Mouse (Mus musculus) common myeloid progenitor, adult 5-6 weeks (primary cell): ENCODE results near the gene Dscam. TPM values are rescaled to one million over a fixed set of nuclear protein-coding genes. Genes with fewer than 3 reads are reported as not detected.

Source experiments
- ATAC-seq: replicated peaks from 2 replicates; pipeline ENCODE4 v1.8.0; 2016; ENCODE audit warnings: low read depth, mild to moderate bottlenecking, moderate TSS enrichment, inconsistent platforms; ENCODE audit not compliant: poor library complexity, severe bottlenecking
- total RNA-seq: library from RNA; stranded (forward); fragments of 200-1000, 187-1606 nt; gene quantifications from 2 replicates; pipeline ENCODE4 v1.2.3, GENCODE M21; 2017

Gene Dscam
- total RNA-seq, 1 experiment from 2014 or later = 0.41 TPM

DNA sequence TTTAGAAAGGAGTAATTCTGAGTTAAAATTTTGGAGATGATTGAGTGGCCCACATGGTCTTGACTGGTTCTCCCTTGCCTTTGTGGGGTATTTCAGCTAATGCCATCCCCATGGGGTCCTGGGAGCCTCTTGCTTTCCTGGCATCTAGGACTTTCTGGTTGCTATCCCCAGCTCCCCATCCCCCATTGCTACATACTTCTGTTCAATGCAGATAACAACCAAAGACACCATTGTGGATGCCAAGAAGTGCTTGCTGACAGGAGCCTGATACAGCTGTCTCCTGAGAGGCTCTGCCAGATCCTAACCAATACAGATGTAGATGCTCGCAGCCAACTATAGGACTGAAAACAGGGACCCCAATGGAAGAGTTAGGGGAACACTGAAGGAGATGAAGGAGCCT lies 429.2 kb downstream of the Dscam start:
- ATAC-seq = no peak; the same call in 1 of the 2 replicates

DNA sequence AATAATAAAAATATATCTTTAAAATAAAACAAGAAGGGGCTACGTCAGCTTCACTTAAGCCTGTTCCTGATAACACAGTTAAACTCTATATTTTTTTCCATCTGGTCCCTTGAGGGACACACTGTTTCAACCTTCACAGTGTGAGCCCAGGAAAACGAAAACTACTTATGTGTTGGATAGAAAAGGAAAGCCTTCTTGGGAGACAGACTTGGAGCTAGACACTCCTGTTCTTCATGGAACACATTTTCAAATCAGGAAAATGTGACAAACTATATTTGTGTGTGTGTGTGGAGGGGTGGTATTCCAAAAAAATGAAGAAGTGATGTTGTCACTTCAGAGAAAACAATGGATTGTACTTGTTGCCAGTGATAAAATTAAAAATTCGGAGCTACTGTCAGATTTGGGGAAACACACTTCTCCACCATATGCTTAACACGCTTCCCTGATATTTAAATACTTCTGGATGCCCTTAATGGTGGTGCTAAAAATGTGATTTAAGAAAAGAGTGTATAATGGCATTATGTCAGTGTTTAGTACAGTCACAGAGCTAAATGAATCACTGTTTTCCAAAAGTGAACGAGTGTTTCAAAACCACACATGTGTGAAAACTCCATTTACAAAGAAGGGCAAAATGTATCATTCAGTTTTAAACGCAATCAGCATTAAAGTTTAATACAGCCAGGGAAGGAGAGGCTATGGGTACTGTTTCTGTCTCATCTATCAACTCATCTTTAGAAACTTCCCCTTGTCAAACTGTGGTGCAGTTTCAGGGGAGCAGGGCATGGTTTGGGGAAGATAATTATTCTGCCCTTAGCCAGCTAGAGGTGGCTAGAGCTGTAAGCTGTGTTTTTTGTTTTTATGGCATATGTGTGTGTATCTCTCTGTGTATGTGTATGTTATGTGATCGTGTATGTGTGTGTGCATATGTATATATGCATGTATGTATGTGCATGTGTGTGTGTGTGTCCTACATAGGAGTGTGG lies 430.2 kb downstream of the Dscam start:
- ATAC-seq = peak; percentile 74

DNA sequence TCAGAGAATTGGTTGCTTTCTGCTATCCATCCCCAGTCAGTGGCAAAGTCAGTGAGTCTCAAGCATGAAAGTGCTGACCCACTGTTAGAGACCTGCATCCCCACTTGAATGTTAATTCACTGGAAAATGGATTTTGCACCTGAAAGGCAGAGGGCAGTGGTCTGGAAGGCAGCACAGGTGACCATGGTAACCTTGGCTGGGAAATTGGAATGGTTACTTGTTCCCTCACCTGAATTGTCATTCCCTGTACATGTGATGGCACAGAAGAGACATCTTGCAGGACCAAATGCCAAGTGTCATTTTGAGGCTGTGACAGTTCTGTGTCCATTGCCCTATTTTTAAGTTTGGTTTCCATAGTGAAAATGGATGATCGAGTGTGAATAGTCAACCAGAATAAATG lies 434.1 kb downstream of the Dscam start:
- no peak for ATAC-seq

DNA sequence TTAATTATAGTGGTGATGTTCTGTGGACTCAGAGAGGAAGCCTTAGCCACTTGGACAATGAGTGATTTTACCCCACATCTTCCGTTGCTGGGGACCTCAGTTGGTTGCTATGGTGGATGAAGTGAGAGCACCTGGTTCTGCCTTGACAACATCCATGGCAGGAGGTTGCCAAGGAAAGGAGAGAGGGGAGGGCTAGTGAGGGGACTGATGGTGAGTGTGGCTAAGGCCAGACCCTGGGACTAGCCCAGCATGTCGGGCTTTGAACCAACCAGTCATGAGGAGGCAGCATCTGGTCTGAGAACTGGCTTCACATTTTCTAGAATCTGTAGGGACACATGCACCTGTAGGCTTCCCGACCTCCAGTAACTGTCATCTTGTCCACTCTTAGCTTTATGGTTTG lies 439.7 kb downstream of the Dscam start:
- no peak for ATAC-seq

DNA sequence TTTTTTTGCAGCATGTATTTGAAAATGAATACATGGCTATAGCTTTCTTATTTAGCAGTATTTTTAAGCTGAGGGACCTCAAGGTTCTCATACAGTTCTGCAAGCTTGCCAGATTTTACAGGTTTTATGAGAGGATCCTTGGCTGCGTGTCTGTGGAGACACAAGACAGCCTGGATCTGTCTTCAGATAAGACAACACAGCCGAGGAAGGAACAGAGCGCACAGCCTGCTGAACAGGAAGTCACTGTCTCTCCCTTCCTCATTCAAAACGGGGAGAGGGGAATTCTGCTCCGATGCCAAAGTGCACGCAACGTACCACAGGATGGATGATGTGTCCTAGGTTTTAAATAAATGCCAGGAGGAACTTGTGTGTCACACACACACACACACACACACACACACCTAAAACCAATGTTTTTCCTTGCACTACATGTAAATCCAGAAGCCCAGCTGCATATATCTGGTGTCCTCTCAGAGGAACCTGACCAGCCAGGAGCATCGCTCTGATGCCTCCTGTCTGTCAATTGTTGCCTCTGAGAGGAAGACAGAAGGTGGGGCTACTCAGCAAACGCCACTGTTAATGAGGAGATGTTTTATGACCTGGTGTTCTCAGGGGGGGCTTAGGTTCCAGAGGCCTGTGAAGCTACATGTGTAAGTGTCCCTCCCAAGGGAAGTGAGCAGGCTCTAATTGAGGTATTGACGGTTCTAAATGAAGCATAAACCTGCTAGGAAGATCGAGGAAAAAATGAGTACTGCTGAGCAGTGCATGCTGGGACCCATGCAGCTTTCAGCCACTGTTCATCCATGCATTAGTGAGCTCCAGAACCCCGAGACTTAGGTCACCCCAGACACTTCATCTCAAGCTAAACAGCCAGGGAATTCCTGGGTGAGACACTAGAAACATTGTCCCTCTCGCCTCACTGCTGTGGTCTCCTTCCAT lies 442.4 kb downstream of the Dscam start:
- no peak for ATAC-seq

DNA sequence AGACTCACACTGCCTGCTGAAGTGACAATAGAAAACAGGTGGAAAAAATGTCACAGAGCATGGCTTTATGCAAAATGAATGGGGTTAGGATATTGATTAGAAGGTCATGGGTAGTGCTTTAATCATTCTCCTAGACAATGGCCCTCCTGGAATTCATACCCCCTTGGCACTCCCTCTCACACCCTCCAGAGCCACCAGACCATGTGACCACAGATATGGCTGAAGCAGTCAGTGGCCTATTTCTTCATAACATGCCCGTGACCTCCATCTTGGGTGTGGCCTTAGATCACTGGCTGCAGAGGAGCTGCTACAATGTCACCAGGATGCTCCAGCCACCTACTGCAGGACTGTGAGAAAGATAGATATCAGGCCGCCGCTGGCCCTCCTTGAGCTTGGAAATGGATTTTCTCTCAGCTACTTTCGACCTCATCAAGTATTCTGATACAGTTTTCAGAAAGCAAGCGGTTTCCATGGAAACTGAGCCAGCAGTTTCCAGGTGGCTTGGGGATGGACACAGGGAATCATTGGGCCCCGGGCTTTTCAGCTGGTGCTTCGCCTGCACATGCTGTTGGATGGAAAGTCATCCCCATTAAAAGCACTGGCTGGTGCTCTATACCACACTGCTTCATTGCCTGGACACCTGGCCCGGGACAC lies 445.4 kb downstream of the Dscam start:
- ATAC-seq = no peak

DNA sequence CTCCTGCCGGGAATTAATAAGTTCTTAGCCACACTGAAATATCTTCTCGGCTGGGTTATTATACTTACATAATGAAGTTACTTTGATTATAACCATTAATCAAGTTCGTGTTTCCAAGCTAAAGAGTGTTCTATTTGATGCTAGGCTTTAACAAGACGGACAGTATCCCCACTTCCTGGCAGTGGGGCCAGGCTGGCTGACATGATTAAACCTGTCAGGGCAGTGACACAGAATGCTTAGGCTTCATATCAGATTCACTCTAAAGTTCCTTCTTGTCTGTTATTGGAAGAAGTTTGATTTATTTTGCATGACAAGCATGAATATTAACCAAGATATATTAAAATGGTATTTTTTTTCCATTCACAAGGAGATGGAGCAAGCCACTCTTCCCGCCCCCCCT lies 446.0 kb downstream of the Dscam start:
- no peak for ATAC-seq

DNA sequence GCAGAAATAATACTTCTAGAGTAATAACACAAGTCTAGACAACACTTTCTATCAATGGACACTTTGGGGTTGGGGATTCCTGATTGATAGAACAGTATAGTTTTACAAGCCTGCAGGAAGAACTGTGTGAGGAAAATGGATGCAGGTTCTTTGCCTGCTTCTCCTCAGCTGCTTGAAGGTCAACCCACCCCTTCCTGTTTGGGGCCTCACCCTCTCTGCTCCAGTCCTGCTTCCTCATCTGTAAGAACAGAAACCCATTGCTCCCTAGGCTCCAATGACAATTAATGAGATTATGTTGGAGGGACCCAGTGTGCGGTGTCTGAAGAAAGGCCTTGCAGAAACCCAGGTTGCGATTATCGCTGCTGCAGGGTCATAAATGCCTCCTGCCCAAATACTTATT lies 446.4 kb downstream of the Dscam start:
- no peak for ATAC-seq

DNA sequence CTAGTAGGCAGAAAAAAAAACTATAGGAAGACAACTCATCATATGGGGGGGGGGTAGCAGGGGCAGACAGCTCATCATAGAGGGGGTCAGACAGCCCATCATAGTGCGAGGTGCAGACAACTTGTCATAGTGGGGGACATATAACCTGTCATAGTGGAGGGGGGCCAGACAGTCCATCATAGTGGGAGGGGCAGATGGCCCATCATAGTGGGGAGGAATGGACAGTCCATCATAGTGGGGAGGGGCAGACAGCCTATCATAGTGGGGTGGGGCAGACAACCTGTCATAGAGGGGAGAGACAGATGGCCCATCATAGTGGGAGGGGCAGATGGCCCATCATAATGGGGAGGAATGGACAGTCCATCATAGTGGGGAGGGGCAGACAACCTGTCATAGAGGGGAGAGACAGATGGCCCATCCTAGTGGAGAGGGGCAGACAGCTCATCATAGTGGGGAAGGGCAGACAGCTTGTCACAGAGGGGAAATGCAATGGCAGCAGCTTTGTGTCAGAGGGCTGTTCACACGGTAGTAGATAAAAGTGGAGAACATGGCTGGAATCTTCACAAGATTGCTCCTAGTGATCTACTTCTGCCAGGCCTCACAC lies 447.4 kb downstream of the Dscam start:
- ATAC-seq = no peak

DNA sequence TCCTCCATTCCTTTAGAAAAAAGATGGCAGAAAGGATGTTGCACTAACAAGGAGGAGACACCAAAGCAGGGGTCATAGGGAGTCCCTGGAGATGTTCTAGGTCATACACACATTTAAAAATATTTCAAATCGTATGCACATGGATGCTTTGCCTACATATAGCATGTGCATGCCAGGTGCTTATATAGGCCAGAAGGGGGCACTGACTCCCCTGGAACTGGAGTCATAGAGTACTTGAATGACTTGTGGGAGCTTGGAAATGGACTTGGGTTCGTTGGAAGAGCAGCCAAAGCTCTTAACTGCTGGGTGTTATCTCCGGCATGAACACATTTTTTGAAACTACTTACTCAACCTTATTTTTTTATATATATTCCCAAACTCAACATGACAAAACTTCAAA lies 448.4 kb downstream of the Dscam start:
- peak; percentile 61 for ATAC-seq

DNA sequence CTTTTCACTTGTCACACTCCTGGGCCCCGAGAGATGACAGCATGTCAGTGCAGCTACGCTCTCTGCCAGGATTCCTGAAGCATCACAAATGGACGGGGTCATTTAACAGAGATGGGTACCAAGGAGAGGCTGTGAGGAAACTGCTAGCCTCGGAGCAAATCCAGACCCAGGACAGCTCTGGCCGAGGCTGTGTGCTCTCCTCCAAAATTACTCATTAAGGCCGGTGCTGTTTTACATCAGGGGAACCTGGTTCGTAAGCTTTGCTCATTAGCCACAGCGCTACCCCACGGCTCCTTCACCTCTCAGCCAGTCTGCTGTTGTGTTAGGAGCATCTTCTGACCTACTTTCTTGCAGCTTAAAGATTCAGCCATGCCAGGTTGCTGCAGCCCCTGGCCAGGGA lies 449.3 kb downstream of the Dscam start:
- no peak for ATAC-seq

DNA sequence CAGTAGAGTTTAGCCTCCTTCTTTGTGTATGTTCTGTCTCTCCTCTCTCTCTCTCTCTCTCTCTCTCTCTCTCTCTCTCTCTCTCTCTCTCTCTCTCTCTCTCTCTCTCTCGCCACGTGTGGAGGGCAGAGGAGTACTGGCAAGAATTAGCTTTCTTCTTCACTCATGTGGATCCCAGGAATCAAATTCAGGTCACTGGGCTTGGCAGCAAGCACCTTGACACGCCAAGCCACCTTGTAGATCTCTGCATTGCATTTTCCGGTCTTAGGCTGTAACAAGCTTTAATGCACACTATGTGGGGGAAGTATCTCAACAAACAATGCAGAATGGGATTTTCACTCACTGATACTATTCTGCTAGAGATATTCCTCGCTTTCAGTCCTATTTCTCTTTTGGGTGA lies 449.9 kb downstream of the Dscam start:
- no peak for ATAC-seq

DNA sequence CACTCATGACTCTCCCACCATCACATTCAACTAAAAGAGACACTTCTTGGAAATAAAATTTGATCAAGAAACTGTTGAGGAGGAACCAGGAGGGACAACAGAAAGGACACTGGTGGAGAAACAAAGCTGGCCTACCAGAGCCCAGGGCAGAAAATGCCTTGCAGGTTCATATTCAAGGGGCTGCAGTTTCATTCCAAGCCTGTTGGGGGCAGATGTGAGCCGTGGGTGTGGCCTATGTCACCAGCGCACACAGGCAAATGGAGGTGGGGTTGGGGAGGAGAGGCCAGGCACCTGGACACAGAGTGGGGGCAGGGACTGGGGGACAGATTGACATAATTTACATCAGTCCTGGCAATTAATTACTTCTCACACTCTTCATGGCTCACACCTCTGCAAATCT lies 452.3 kb downstream of the Dscam start:
- peak; percentile 84 for ATAC-seq

DNA sequence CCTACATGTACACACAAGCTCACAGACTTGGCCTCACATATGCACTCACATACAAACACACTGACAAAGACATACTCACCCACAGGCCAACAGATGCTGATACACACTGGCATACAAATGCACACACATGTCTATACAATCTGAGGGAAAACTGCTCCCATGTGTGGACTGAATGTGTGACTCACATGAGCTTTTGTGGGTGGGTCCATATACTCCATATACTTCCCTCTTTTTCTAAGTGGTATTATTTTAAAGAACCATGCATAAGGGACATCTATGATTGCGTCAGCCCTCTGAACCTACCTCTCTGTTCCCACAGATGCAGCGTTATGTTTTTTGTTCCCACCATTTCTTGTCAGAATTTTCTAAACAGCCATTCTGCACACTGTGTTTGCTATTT lies 453.9 kb downstream of the Dscam start:
- ATAC-seq = no peak

DNA sequence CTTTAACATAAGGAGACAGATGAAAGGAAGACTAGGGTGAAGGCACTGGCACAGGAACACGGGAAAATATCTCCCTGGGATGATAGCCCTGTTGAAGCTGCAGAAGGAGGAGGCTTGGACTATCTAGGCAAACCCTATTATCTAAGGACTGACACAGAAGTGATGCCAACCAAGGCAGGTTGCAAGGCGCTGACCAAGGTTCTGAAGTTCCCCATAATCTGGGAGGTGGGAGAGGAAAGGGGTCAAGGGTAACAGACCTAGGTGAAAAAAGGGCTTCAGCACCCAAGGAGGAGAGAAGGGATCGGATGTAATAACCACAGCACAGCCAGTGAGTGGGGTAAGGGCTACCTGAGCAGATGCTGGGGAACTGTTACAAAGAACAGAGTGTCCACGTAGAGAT lies 458.6 kb downstream of the Dscam start:
- ATAC-seq = no peak

DNA sequence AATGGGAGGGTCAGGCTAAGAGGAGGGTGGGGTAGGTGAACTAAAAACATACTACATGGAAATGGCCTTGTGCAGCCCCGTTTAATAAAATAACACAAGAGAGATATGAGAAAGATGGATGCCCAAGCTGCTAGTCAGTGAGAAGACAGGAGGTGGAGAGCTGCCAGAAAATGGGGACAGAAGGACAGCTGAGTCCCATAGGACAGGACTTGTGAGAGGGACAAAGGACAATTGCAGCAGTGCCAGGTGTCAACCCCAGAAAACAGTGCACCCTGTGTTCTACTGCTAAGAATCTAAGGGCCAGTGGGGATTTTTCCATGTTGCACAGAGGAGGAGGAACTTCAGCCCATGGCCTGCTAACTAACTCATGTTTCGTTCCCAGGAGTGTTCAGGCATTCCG lies 470.0 kb downstream of the Dscam start:
- no peak for ATAC-seq

DNA sequence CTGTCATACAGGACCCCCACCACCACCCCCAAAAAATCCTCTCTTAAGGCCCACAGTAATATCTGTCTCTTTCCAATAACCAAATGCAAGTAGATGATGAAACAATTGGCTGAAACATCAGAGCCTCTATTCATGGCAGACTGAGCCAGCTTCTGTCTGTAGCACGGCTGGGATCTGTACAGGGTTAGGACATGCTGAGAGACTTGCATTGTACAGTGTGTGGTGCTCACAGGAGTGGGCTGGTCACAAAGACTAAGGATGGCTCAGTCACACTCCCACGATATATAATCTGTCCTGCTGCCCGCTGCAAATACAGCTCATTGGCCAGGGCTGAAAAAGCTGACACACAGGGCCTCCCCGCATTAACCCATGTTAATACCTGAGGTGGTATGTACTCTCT lies 474.7 kb downstream of the Dscam start:
- ATAC-seq = no peak

DNA sequence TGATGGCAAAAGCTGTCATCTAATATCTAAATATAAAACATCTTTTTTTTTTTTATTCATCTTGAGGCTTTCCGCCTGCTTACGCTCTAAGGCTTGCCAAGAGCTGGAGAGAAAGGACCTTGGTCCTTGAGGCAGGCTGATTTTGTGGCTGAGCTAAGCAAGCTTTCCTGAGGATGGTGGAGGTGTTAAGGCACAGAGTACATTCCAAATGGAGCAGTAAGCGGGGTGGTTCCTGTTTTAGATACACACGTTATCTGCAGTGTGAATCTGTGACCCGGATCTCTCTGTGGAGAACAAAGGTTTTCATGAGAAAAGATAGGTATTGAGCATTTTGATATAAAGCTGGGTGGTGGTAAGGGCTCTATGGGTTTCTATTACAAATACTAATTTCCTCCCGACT lies 479.0 kb downstream of the Dscam start:
- ATAC-seq = no peak

DNA sequence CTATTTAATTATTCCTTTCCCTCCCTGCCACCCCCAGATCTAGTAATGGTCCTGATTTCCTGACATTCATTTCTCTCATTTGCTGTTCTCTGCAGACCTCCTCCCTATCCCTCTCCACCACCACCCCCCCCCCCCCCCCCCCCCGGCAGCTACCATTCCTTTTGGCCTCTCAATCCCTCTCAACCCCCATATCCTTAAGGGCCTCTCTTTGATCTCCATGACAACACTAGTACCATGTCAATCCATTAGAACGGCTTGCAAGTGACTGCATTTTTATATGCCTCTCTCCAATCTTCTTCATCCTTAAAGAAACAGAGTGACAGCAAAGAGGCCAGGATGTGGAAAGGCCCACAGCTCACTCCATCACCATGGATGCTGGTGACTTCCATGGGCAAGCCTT lies 480.5 kb downstream of the Dscam start:
- no peak for ATAC-seq

DNA sequence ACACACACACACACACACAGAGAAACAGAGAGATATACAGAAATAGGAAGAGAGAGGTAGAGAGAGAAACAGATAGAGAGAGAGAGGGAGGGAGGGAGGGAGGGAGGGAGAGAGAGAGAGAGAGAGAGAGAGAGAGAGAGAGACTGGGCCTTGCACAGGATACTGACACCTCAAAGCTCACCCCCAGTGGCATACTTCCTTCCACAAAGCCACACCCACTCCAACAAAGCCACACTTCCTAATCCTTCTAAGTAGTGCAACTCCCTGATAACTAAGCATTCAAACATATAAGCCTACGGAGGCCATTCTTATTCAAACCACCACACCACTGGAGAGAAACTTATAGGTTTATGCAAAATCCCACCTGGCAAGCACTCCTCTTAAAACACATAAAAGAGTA lies 481.1 kb downstream of the Dscam start:
- ATAC-seq = peak; percentile 61; the same call in 1 of the 2 replicates
